Mouse (Mus musculus): ENCODE measurements around the gene Sct. TPM values are rescaled to one million over a fixed set of nuclear protein-coding genes. Genes with fewer than 3 reads are reported as not detected.
"Not testable (repeated sequence)": the region's sequence is repeated elsewhere in the genome, so short reads cannot be mapped to it uniquely, and the experiment has no call there.

Gene Sct
- polyA plus RNA-seq, 1 experiment, result 12.4 TPM

DNA sequence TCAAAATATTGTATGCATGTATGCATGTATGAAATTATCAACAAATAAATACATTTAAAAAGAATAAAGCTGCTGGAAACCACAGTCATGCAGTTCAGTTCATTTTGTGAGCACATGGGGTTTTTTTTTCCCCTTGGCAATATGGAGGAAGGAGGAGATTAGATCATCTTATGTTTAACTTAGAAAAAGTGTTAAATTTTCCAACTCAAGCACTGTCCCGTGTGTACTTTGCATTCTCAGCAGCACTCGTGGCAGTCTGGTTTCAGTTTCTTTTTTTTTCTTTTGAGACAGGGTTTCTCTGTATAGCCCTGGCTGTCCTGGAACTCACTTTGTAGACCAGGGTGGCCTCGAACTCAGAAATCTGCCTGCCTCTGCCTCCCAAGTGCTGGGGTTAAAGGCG, 28.4 kb downstream of the Sct start:
- not testable (repeated sequence) for DNase-seq (ENCODE audit: extremely low spot score in 1 of 2, low spot score in 1 of 2)

DNA sequence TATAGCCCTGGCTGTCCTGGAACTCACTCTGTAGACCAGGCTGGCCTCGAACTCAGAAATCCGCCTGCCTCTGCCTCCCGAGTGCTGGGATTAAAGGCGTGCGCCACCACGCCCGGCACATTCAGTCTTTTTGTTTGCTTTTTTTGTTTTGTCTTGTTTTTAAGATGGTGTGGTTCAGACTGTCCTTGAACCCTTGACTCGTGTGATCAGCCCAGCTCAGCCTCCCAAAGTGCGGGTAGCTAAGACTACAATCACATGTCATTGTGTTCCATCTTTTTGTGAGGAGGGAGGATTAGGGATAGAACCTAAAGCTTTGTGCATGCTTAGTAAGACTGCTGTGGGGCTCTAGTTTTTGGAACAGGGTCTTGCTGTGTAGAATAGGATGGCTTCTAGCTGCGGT, 47.4 kb downstream of the Sct start:
- no peak for DNase-seq (ENCODE audit: extremely low spot score in 1 of 2, low spot score in 1 of 2)

DNA sequence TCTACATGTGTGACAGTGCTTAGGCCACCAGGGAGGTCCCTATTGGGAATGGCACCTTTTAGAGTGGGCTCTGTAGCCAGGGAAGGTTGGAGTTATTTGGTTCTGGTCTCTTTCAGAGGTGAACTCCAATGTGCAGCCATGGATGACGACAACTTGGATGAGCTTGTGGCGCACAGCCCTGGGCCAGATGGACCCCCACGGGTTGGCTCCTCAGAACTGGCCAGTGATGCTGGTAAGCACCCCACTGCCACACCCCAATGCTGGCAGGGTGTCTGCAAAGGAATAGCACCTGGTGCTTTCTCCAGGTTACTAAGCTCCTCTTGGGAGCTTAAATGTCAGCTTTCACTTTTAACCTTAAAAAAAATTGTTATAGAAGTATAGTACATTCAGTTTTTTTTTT, 47.8 kb downstream of the Sct start:
- DNase-seq (ENCODE audit: extremely low spot score in 1 of 2, low spot score in 1 of 2), result no peak

DNA sequence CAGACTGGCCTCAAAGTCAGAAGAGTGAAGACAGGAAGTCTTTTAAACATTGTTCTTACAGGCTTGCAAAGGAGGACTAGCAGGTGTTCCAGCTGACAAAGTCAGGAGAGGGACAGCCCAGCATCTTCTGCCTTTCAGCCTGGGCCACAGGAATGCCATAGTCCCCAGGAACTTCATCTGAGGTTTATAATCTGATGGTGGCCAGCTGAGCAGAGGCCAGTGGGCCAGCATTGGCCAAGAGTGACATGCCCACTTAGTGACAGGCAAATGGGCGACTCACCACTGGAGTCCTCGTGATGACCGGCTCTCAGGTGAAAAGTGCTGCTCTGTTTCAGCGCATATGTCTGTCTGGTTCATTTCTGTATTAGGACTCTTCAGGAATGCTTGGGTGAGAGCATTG, 48.4 kb downstream of the Sct start:
- no peak for DNase-seq (ENCODE audit: extremely low spot score in 1 of 2, low spot score in 1 of 2)

DNA sequence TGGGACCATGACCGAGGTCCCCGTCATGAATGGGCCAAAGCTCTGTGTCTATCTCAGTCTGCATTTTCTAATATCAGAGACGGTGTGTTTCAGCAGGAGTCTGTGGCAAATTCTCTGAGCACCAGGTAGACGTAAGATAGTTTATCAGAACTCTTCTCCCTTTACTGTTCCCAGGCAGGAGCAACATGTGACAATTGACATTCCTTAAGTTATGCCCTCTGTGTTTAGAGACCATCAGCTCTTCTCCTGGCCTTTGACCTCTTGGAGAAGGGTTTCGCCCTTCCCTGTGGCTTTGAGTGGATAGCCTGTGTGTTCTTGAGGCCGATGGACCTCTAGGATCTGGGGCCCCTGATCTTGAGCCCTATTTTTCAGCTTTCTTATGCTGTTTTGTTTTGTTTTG, 49.2 kb downstream of the Sct start:
- DNase-seq (ENCODE audit: extremely low spot score in 1 of 2, low spot score in 1 of 2), result no peak

Other genes with a start within 250 kb of the Sct start
- gene B4galnt4, start 218.0 kb downstream of the Sct start, polyA plus RNA-seq (2012; rRNA removed), result 99.1 and 103 TPM in 2 replicates
- gene Pkp3, start 200.9 kb downstream of the Sct start, polyA plus RNA-seq (2012; rRNA removed), result 0.11 and 0.22 TPM in 2 replicates
- gene Sigirr, start 178.6 kb downstream of the Sct start, polyA plus RNA-seq (2012; rRNA removed), result 3.7 and 4.0 TPM in 2 replicates
- gene Ano9, start 161.3 kb downstream of the Sct start, polyA plus RNA-seq (2012; rRNA removed), result 0.08 and 0.10 TPM in 2 replicates
- gene Ptdss2, start 156.8 kb downstream of the Sct start, polyA plus RNA-seq (2012; rRNA removed), result 52.1 and 62.4 TPM in 2 replicates
- gene Rnh1, start 106.3 kb downstream of the Sct start, polyA plus RNA-seq (2012; rRNA removed), result 34.5 and 36.4 TPM in 2 replicates
- gene Hras, start 85.1 kb downstream of the Sct start, polyA plus RNA-seq (2012; rRNA removed), result 243 and 245 TPM in 2 replicates
- gene Lrrc56, start 85.0 kb downstream of the Sct start, polyA plus RNA-seq (2012; rRNA removed), result 4.8 and 5.5 TPM in 2 replicates
- gene Lmntd2, start 65.1 kb downstream of the Sct start, polyA plus RNA-seq (2012; rRNA removed), result 0.17 and 0.20 TPM in 2 replicates
- gene Rassf7, start 63.3 kb downstream of the Sct start, polyA plus RNA-seq (2012; rRNA removed), result 1.8 and 2.3 TPM in 2 replicates
- 31.0 and 35.1 TPM in 2 replicates for gene Phrf1, start 50.3 kb downstream of the Sct start, polyA plus RNA-seq (2012; rRNA removed)
- 7.7 and 8.6 TPM in 2 replicates for gene Irf7, start 12.7 kb downstream of the Sct start, polyA plus RNA-seq (2012; rRNA removed)
- gene Cdhr5, start 2.3 kb downstream of the Sct start, polyA plus RNA-seq (2012; rRNA removed), result not detected in 2 replicates
- gene Drd4, start 12.9 kb upstream of the Sct start, polyA plus RNA-seq (2012; rRNA removed), result 0.44 and 0.48 TPM in 2 replicates
- gene Deaf1, start 48.6 kb upstream of the Sct start, polyA plus RNA-seq (2012; rRNA removed), result 43.0 and 43.8 TPM in 2 replicates
- 60.4 and 64.8 TPM in 2 replicates for gene Tmem80, start 48.6 kb upstream of the Sct start, polyA plus RNA-seq (2012; rRNA removed)
- gene Eps8l2, start 59.7 kb upstream of the Sct start, polyA plus RNA-seq (2012; rRNA removed), result 4.4 and 5.5 TPM in 2 replicates
- gene Taldo1, start 113.1 kb upstream of the Sct start, polyA plus RNA-seq (2012; rRNA removed), result 151 and 152 TPM in 2 replicates
- 49.9 and 55.6 TPM in 2 replicates for gene Gatd1, start 135.0 kb upstream of the Sct start, polyA plus RNA-seq (2012; rRNA removed)
- 204 and 235 TPM in 2 replicates for gene Cend1, start 150.4 kb upstream of the Sct start, polyA plus RNA-seq (2012; rRNA removed)
- 227 and 251 TPM in 2 replicates for gene Slc25a22, start 158.8 kb upstream of the Sct start, polyA plus RNA-seq (2012; rRNA removed)
- 3.3 and 3.5 TPM in 2 replicates for gene Pidd1, start 164.9 kb upstream of the Sct start, polyA plus RNA-seq (2012; rRNA removed)
- gene Rplp2, start 168.2 kb upstream of the Sct start, polyA plus RNA-seq (2012; rRNA removed), result 556 and 592 TPM in 2 replicates
- 27.5 and 29.8 TPM in 2 replicates for gene Pnpla2, start 176.1 kb upstream of the Sct start, polyA plus RNA-seq (2012; rRNA removed)
- gene Cracr2b, start 182.0 kb upstream of the Sct start, polyA plus RNA-seq (2012; rRNA removed), result 5.1 and 8.7 TPM in 2 replicates
- 61.0 and 61.7 TPM in 2 replicates for gene Cd151, start 188.3 kb upstream of the Sct start, polyA plus RNA-seq (2012; rRNA removed)
- 41.5 and 47.6 TPM in 2 replicates for gene Polr2l, start 196.0 kb upstream of the Sct start, polyA plus RNA-seq (2012; rRNA removed)
- 38.7 and 40.9 TPM in 2 replicates for gene Tspan4, start 196.1 kb upstream of the Sct start, polyA plus RNA-seq (2012; rRNA removed)